In the genomic region with DNA sequence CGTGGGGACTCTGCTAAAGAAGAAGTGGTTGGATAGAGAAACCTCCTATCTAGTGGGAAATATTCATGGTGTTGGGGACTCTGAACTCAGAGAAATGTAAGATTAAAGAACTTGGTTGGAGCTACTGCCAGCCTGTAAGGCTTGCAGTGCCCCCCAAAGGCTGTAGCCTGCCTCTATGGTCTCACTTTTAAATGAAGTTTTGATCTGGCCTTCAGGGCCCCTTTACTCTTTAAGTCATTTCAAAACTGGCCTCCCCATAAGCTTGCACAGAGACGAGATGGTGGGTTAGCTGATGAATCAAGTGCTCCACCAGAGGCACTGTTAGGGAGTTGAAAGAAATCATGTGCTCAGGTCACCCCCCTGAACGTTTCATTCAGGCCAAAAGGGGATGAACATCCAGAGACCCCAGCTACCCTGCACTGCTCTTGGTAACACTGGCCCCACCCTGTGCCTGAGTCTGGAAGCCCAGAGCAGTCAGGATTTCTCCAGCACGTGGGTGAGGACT, we compare ENCODE assay signal across 9 mouse cellular contexts. TPM values are rescaled to one million over a fixed set of nuclear protein-coding genes. Genes with fewer than 3 reads are reported as not detected.
DNase-seq lines count a peak whose midpoint lies in the region; ATAC-seq and TF ChIP-seq lines count a peak whose summit lies in the region.
"Had no signal": no experiment of that assay in that cellular context is flagged by ENCODE, and none has a peak within 500 bp of the region (broad histone marks: within the 10 kb centered on the region; RNA-seq: fewer than 3 reads in every experiment).

No protein-coding gene starts in this region.

- H3K36me3 ChIP-seq in intestine, postnatal 0 days (ENCODE audit: control insufficient read depth, insufficient read depth), result no peaks in the 10 kb centered on the region
- H3K36me3 ChIP-seq in intestine, embryonic 16.5 days (ENCODE audit: control insufficient read depth, insufficient read depth, low read length), result no peaks in the 10 kb centered on the region
- H3K36me3 ChIP-seq in forebrain, embryonic 15.5 days, result no peaks in the 10 kb centered on the region
- H3K36me3 ChIP-seq in liver, embryonic 12.5 days, result no peaks in the 10 kb centered on the region

- H3K9ac ChIP-seq in intestine, postnatal 0 days (ENCODE audit: low read depth, low read length), result no peak overlapping the region
- H3K9ac ChIP-seq in intestine, embryonic 16.5 days (ENCODE audit: low read depth, low read length), result no peak overlapping the region
- peak overlapping the region; percentile 89 for H3K9ac ChIP-seq in forebrain, embryonic 15.5 days (replicated peaks)
- no peak overlapping the region for H3K9ac ChIP-seq in liver, embryonic 12.5 days

- H3K4me3 ChIP-seq in intestine, postnatal 0 days (ENCODE audit: low read depth, low read length), result no peak overlapping the region
- no peak overlapping the region for H3K4me3 ChIP-seq in intestine, embryonic 16.5 days (ENCODE audit: low read length)
- peak overlapping the region; percentile 90 for H3K4me3 ChIP-seq in forebrain, embryonic 15.5 days
- H3K4me3 ChIP-seq in liver, embryonic 12.5 days, result no peak overlapping the region

- no peaks in the 10 kb centered on the region for H3K9me3 ChIP-seq in intestine, postnatal 0 days (ENCODE audit: control insufficient read depth)
- H3K9me3 ChIP-seq in intestine, embryonic 16.5 days (ENCODE audit: control insufficient read depth, low read length), result no peaks in the 10 kb centered on the region
- H3K9me3 ChIP-seq in forebrain, embryonic 15.5 days, result no peaks in the 10 kb centered on the region
- H3K9me3 ChIP-seq in liver, embryonic 12.5 days (replicated peaks), result no peaks in the 10 kb centered on the region

- DNase-seq in Muller cell, postnatal 12 days (ENCODE audit: inconsistent ontology term), result peak; percentile 10
- peak; percentile 45 for DNase-seq in retina, embryonic 14.5 days (ENCODE audit: low spot score)
- no peak for DNase-seq in gastrocnemius, postnatal 4 days (ENCODE audit: low spot score in 2 of 2)
- no peak for DNase-seq in left cerebral cortex, adult 11 months (ENCODE audit: low spot score)

- no peak; the same call in 1 of the 2 replicates for TF ChIP-seq CTCF in intestine, postnatal 0 days (IDR thresholded peaks at IDR 0.05; ENCODE audit: low read depth)

- H3K4me1 ChIP-seq in intestine, postnatal 0 days (replicated peaks; ENCODE audit: control insufficient read depth, insufficient read depth, low read length), result no peaks in the 10 kb centered on the region
- H3K4me1 ChIP-seq in intestine, embryonic 16.5 days (ENCODE audit: control insufficient read depth, insufficient read depth, low read length), result peaks cover 3% of the 10 kb centered on the region; the same call in 1 of the 2 replicates
- H3K4me1 ChIP-seq in forebrain, embryonic 15.5 days, result peaks cover 25% of the 10 kb centered on the region
- peaks cover 24% of the 10 kb centered on the region for H3K4me1 ChIP-seq in liver, embryonic 12.5 days

- H3K4me2 ChIP-seq in intestine, postnatal 0 days (replicated peaks; ENCODE audit: low read depth), result peak overlapping the region; percentile 84
- H3K4me2 ChIP-seq in intestine, embryonic 16.5 days (ENCODE audit: low read depth, low read length), result no peak overlapping the region
- peak overlapping the region; percentile 92 for H3K4me2 ChIP-seq in forebrain, embryonic 15.5 days (replicated peaks)
- H3K4me2 ChIP-seq in liver, embryonic 12.5 days, result peak overlapping the region; percentile 77; the same call in 1 of the 2 replicates

- 41% methylated on average over 4 of the region's 4 CpGs for WGBS in intestine, postnatal 0 days
- WGBS in intestine, embryonic 16.5 days, result 36% methylated on average over 4 of the region's 4 CpGs
- 21% methylated on average over 4 of the region's 4 CpGs for WGBS in forebrain, embryonic 15.5 days
- WGBS in liver, embryonic 12.5 days (ENCODE audit: insufficient replicate concordance), result 20% methylated on average over 4 of the region's 4 CpGs

- H3K27ac ChIP-seq in intestine, postnatal 0 days (ENCODE audit: low read depth, low read length), result no peak overlapping the region
- no peak overlapping the region for H3K27ac ChIP-seq in intestine, embryonic 16.5 days (ENCODE audit: low read length)
- H3K27ac ChIP-seq in forebrain, embryonic 15.5 days (replicated peaks), result peak overlapping the region; percentile 93
- H3K27ac ChIP-seq in liver, embryonic 12.5 days, result no peak overlapping the region
- H3K27ac ChIP-seq: kidney, postnatal 0 days had no signal

- ATAC-seq in intestine, postnatal 0 days, result no peak
- no peak for ATAC-seq in intestine, embryonic 16.5 days
- ATAC-seq in forebrain, embryonic 15.5 days (replicated peaks), result peak; percentile 49
- no peak for ATAC-seq in liver, embryonic 12.5 days

- H3K27me3 ChIP-seq in intestine, postnatal 0 days (replicated peaks; ENCODE audit: control insufficient read depth, insufficient read depth, low read length), result 0 out of 2 replicates have a peak, but pooled peaks cover 3% of the 10 kb centered on the region
- H3K27me3 ChIP-seq in intestine, embryonic 16.5 days (replicated peaks; ENCODE audit: control insufficient read depth, insufficient read depth, low read length), result peaks cover 7% of the 10 kb centered on the region; the same call in 1 of the 2 replicates
- no peaks in the 10 kb centered on the region for H3K27me3 ChIP-seq in forebrain, embryonic 15.5 days
- H3K27me3 ChIP-seq in liver, embryonic 12.5 days (replicated peaks), result peaks cover 27% of the 10 kb centered on the region

RNA-seq across cellular contexts. Expression of a gene that starts 3.0 kb away (rescaled TPM):
- polyA plus RNA-seq in intestine, postnatal 0 days (2015; fragmentation: Nextera tagmentation; extraction: Ambion mirVana), result 1.1 and 1.5 TPM in 2 replicates
- 2.3 and 3.0 TPM in 2 replicates for polyA plus RNA-seq in intestine, embryonic 16.5 days (2015; fragmentation: Nextera tagmentation; extraction: Ambion mirVana)
- polyA plus RNA-seq in forebrain, embryonic 15.5 days (2015; fragmentation: Nextera tagmentation; extraction: Ambion mirVana), result 32.0 and 34.1 TPM in 2 replicates
- polyA plus RNA-seq in liver, embryonic 12.5 days (2016; fragmentation: Nextera tagmentation; extraction: Ambion mirVana), result 2.1 and 2.4 TPM in 2 replicates
- total RNA-seq in gastrocnemius, postnatal 4 days (2021), result 10 to 100 TPM; 10.2 to 11.6 TPM

Comparison
In these comparisons a context has a peak if more than half of its experiments do, and no peak if none do; other contexts are left out.
1. DNase-seq: peak in Muller cell, postnatal 12 days (single experiment) and retina, embryonic 14.5 days (single experiment); none in gastrocnemius, postnatal 4 days (0 of 2) and left cerebral cortex, adult 11 months (single experiment).